Mouse (Mus musculus): ENCODE results near the gene Nisch.

- TF ChIP-seq MAFK (IDR thresholded peaks at IDR 0.05; ENCODE audit: insufficient read depth, low read depth, low read length) (no peak), ZNF384 (IDR thresholded peaks at IDR 0.05; ENCODE audit: low read depth, low read length) (no peak), ZC3H11A (IDR thresholded peaks at IDR 0.05; ENCODE audit: borderline replicate concordance, low read depth, low read length) (no peak), CHD2 (IDR thresholded peaks at IDR 0.05; ENCODE audit: low read depth, low read length) (no peak), HCFC1 (IDR thresholded peaks at IDR 0.05; ENCODE audit: borderline replicate concordance, insufficient read depth, low read length) (no peak)
Measured at GRCm38 (mm10) chr14:31128101-31128825, 88.5 kb downstream of the Nisch start.

All from ES-E14 (cell line).